Mouse (Mus musculus) forebrain, postnatal 0 days (tissue): ENCODE results near the gene Fam163b. TPM values are rescaled to one million over a fixed set of nuclear protein-coding genes. Genes with fewer than 3 reads are reported as not detected.

Experiments
- ATAC-seq: fragments of 200-750 bp; cut with Nextera tagmentation; 2 replicates; pipeline ENCODE4 v1.8.0; 2017; ENCODE audit warnings: mild to moderate bottlenecking, moderate library complexity
- DNase-seq: peaks from one replicate; pipeline ENCODE4 v3.0.0-alpha.2; 2015
- H3K27ac ChIP-seq: fragments of 300-500 bp; sonication (generic); 2 replicates; pipeline ENCODE4 v1.5.1; 2014; ENCODE audit warnings: low read depth, mild to moderate bottlenecking, antibody characterized with exemption, low read length, moderate library complexity, mixed read lengths
- H3K27me3 ChIP-seq: fragments of 300-500 bp; sonication (generic); 2 replicates; pipeline ENCODE4 v1.6.1; 2014; ENCODE audit warnings: mild to moderate bottlenecking, low read length, mixed read lengths; ENCODE audit not compliant: insufficient read depth
- H3K36me3 ChIP-seq: fragments of 300-500 bp; sonication (generic); 2 replicates; pipeline ENCODE4 v1.6.1; 2014; ENCODE audit warnings: mild to moderate bottlenecking, moderate library complexity; ENCODE audit not compliant: insufficient read depth
- H3K4me1 ChIP-seq: fragments of 300-500 bp; sonication (generic); 2 replicates; pipeline ENCODE4 v1.6.1; 2014; ENCODE audit warnings: antibody characterized with exemption; ENCODE audit not compliant: insufficient read depth
- H3K4me2 ChIP-seq: fragments of 300-500 bp; sonication (generic); 2 replicates; pipeline ENCODE4 v1.6.1; 2014; ENCODE audit warnings: low read depth, mild to moderate bottlenecking, moderate library complexity
- H3K4me3 ChIP-seq: fragments of 300-500 bp; sonication (generic); 2 replicates; pipeline ENCODE4 v1.5.1; 2014; ENCODE audit warnings: low read depth, low read length, mixed read lengths
- H3K9ac ChIP-seq: fragments of 300-500 bp; sonication (generic); 2 replicates; pipeline ENCODE4 v1.6.1; 2014; ENCODE audit warnings: mild to moderate bottlenecking
- H3K9me3 ChIP-seq: fragments of 300-500 bp; sonication (generic); 2 replicates; pipeline ENCODE4 v1.6.1; 2016; ENCODE audit warnings: low read length
- CTCF ChIP-seq: sonication (generic); IDR thresholded peaks from 2 replicates; pipeline ENCODE4 v1.5.1; 2016; ENCODE audit warnings: antibody characterized with exemption, control low read depth, low read depth
- WGBS: fragments of 180-500 bp; shearing (Covaris S2); extraction: QIAGEN DNeasy Blood & Tissue Kit; methylation state at CpG from one replicate; pipeline ENCODE4 v1.1.7; 2014; 5-methylcytosine and 5-hydroxymethylcytosine counted together
- polyA plus RNA-seq: library from polyadenylated mRNA; unstranded; fragments of >200 nt; fragmentation: Nextera tagmentation; extraction: Ambion mirVana; gene quantifications from 2 replicates; pipeline ENCODE4 v1.2.1, GENCODE M21; 2015
- total RNA-seq: library from RNA; depleted of rRNA; stranded (reverse); fragments of >200 nt; gene quantifications from 2 replicates; pipeline ENCODE4 v1.2.3, GENCODE M21; 2014

Gene Fam163b
- total and polyA plus RNA-seq, 2 experiments from 2014 or later: 7.8 to 23.9 TPM

DNA sequence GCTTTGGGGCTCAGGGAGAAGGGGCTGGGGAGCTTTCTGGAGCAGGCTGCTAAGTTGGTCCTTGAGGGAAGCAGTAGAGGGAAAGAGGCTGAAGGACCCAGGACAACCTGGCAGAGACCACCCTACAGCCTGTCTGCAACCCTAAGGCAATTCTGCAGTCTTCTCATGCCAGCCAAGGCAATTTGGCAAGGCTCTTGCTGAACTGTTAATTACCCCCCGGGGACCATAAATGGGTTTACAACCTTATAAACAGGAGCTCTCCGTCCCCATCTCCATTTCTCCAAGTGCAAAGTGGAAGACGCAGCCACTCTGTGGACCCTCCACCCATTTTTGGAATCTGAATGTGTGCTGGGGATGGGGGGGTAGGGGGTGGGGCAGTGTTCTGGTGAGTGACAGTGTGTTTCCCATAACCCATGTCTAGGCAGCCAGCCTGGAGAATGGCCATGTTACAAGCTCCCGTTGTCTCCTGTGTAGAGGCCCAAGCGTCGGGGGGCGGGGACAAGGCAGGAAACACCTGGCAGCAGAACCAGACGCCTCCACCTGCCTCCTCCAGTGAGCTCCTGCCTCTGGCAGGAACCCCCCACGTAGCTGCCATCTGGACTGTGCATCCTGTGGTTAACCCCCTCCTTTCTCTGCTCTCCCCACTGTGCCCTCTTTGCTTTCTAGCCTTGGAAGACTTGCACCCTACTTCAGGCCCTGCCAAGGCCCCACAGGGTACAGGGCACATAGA, 20.5 kb downstream of the Fam163b start:
- Histone ChIP-seq H3K27me3 (no peaks in the 10 kb centered on the region), H3K36me3 (no peaks in the 10 kb centered on the region), H3K4me1 (peaks cover 6% of the 10 kb centered on the region; the same call in 1 of the 2 replicates), H3K9ac (no peak overlapping the region), H3K9me3 (no peaks in the 10 kb centered on the region), H3K4me3 (no peak overlapping the region), H3K27ac (no peak overlapping the region), H3K4me2 (no peak overlapping the region)
- WGBS: 24% methylated on average over 9 of the region's 9 CpGs
- TF ChIP-seq CTCF: no peak
- ATAC-seq (peak; percentile 36), DNase-seq (no peak)

DNA sequence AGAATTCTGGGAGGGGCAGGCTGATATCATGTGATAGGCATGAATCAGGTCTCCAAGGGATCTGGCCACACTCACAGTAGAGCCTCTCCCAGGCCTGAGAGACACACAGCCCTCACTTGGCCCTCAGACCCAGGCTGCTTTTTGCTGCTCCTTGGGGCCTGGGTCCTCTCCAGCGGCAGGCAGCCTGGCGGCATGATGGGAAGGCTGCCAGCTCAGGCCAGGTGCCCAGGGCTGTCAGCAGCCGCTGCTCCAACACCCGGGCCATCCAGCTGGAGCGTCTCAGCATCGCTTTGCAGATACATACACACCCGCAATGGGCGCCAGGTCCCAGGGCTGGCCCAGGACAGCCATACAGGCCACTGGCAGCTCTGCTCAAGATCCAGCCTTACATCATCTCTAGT, 22.1 kb downstream of the Fam163b start:
- Histone ChIP-seq H3K4me3 (no peak overlapping the region), H3K9ac (no peak overlapping the region), H3K4me1 (peaks cover 6% of the 10 kb centered on the region; the same call in 1 of the 2 replicates), H3K9me3 (no peaks in the 10 kb centered on the region), H3K27me3 (no peaks in the 10 kb centered on the region), H3K4me2 (no peak overlapping the region), H3K27ac (no peak overlapping the region), H3K36me3 (no peaks in the 10 kb centered on the region)
- 40% methylated on average over 8 of the region's 8 CpGs for WGBS
- peak; percentile 32; the same call in 1 of the 2 replicates for ATAC-seq
- TF ChIP-seq CTCF: no peak
- DNase-seq: peak; percentile 43

GRCm38 (mm10) chr2:27119766-27120165, 22.5 kb downstream of the Fam163b start:
- ATAC-seq (no peak), DNase-seq (no peak)
- Histone ChIP-seq H3K9me3 (no peaks in the 10 kb centered on the region), H3K4me2 (no peak overlapping the region), H3K27ac (no peak overlapping the region), H3K36me3 (no peaks in the 10 kb centered on the region), H3K9ac (no peak overlapping the region), H3K4me1 (peaks cover 6% of the 10 kb centered on the region; the same call in 1 of the 2 replicates), H3K27me3 (no peaks in the 10 kb centered on the region), H3K4me3 (no peak overlapping the region)
- TF ChIP-seq CTCF: no peak
- WGBS: 84% methylated on average over 2 of the region's 2 CpGs

DNA sequence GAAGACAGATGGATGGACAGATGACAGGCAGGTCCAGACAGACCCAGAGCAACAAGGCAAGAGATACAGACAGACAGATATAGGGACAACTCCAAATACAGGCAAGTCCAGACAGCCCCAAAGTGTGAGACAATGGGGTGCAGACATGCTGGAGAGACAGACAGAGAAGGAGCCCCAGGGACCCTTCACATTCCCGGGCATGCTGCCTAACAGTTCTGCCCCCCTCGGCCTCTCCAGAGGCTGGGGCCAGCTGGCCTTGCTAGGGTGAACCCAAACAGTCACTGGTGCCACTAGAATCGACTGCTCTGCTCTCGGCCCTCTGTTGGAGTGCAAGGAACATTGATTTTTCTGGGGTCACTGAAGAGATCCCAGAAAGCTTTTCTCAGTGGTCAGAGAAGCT, 23.8 kb downstream of the Fam163b start:
- no peak for TF ChIP-seq CTCF
- Histone ChIP-seq H3K4me2 (no peak overlapping the region), H3K27ac (no peak overlapping the region), H3K27me3 (no peaks in the 10 kb centered on the region), H3K9ac (no peak overlapping the region), H3K4me3 (no peak overlapping the region), H3K9me3 (no peaks in the 10 kb centered on the region), H3K4me1 (peaks cover 6% of the 10 kb centered on the region; the same call in 1 of the 2 replicates), H3K36me3 (no peaks in the 10 kb centered on the region)
- 66% methylated on average over 4 of the region's 4 CpGs for WGBS
- DNase-seq: no peak
- no peak for ATAC-seq

DNA sequence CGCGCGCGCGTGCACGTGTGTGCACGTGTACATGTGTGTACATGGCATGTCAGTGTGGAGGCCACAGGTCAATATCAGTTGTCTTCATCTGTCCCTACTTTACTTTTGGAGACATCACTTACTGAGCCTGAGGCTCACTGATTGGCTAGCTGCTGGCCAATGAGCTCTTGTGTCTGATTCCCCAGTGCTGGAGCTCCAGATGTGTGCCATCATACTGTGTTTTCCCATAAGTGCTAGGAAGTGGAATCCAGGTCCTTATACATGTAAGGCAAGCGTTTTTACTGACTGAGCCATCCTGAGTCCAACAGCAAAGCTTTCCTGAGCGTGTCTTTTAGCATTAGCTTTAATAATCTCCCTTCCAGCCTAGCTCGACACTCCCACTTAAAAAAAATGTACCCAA, 28.1 kb downstream of the Fam163b start:
- DNase-seq (no peak), ATAC-seq (no peak)
- Histone ChIP-seq H3K36me3 (no peaks in the 10 kb centered on the region), H3K9me3 (no peaks in the 10 kb centered on the region), H3K4me1 (no peaks in the 10 kb centered on the region), H3K27ac (no peak overlapping the region), H3K4me2 (no peak overlapping the region), H3K27me3 (no peaks in the 10 kb centered on the region), H3K9ac (no peak overlapping the region), H3K4me3 (no peak overlapping the region)
- 85% methylated on average over 10 of the region's 10 CpGs for WGBS
- TF ChIP-seq CTCF: no peak

DNA sequence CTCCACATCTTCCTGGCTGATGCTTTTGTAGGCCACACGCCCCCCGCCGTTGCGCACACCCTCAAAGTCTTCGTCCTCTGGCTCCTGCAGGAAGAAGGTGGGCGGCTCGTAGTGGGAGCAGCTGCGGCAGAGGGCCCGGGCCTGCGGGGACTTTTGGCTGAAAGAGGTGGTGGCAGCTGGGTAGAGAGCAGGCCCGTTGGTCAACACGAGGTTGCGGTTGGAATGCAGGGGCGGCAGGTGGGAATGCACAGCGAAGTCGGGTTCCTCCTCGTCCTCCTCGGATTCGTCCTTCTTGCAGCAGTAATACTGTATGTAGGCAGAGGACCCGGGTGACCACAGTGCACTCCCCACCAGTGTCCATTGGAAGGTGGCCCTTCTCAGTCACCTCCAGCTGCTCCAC, 29.7 kb downstream of the Fam163b start:
- no peaks in the 10 kb centered on the region for H3K27me3 ChIP-seq
- WGBS: 75% methylated on average over 20 of the region's 20 CpGs
- no peak for TF ChIP-seq CTCF
- ATAC-seq (no peak), DNase-seq (no peak)
- H3K4me3 ChIP-seq: no peak overlapping the region
- H3K9me3 ChIP-seq: no peaks in the 10 kb centered on the region
- no peak overlapping the region for H3K4me2 ChIP-seq
- no peak overlapping the region for H3K9ac ChIP-seq
- no peak overlapping the region for H3K27ac ChIP-seq
- H3K36me3 ChIP-seq: no peaks in the 10 kb centered on the region
- no peaks in the 10 kb centered on the region for H3K4me1 ChIP-seq

- WGBS: 68% methylated on average over 5 of the region's 5 CpGs
- Histone ChIP-seq H3K4me1 (peaks cover 2% of the 10 kb centered on the region), H3K27ac (no peak overlapping the region), H3K27me3 (no peaks in the 10 kb centered on the region), H3K9ac (no peak overlapping the region), H3K36me3 (no peaks in the 10 kb centered on the region), H3K4me2 (no peak overlapping the region), H3K9me3 (no peaks in the 10 kb centered on the region), H3K4me3 (no peak overlapping the region)
- TF ChIP-seq CTCF: peak; percentile 6; the same call in 1 of the 2 replicates
- no peak for ATAC-seq
- DNase-seq: no peak
Observed at GRCm38 (mm10) chr2:27109052-27109451, 33.2 kb downstream of the Fam163b start.
